Mouse (Mus musculus) embryonic facial prominence, embryonic 14.5 days (tissue): ENCODE measurements around the gene Sgk2. TPM values are rescaled to one million over a fixed set of nuclear protein-coding genes. Genes with fewer than 3 reads are reported as not detected.

Experiments used
- ATAC-seq: fragments of 200-750 bp; cut with Nextera tagmentation; 2 replicates; pipeline ENCODE4 v1.8.0; 2017; ENCODE audit warnings: low read depth, moderate number of reproducible peaks, moderate TSS enrichment
- DNase-seq: peaks from one replicate; pipeline ENCODE4 v3.0.0-alpha.2; 2015; ENCODE audit warnings: low spot score
- H3K27ac ChIP-seq: fragments of 300-500 bp; sonication (generic); replicated peaks from 2 replicates; pipeline ENCODE4 v1.5.1; 2014; ENCODE audit warnings: low read depth, mild to moderate bottlenecking, low read length, moderate library complexity
- H3K27me3 ChIP-seq: fragments of 300-500 bp; sonication (generic); replicated peaks from 2 replicates; pipeline ENCODE4 v1.6.1; 2014; ENCODE audit warnings: low read length; ENCODE audit not compliant: control insufficient read depth, insufficient read depth
- H3K36me3 ChIP-seq: fragments of 300-500 bp; sonication (generic); 2 replicates; pipeline ENCODE4 v1.6.1; 2014; ENCODE audit warnings: low read length, mixed read lengths; ENCODE audit not compliant: control insufficient read depth, insufficient read depth
- H3K4me1 ChIP-seq: fragments of 300-500 bp; sonication (generic); 2 replicates; pipeline ENCODE4 v1.6.1; 2014; ENCODE audit warnings: antibody characterized with exemption, low read length; ENCODE audit not compliant: control insufficient read depth, insufficient read depth
- H3K4me2 ChIP-seq: fragments of 300-500 bp; sonication (generic); 2 replicates; pipeline ENCODE4 v1.6.1; 2014; ENCODE audit warnings: low read depth, mild to moderate bottlenecking, low read length, moderate library complexity, mixed read lengths
- H3K4me3 ChIP-seq: fragments of 300-500 bp; sonication (generic); 2 replicates; pipeline ENCODE4 v1.5.1; 2014; ENCODE audit warnings: low read depth, mild to moderate bottlenecking, low read length
- H3K9ac ChIP-seq: fragments of 300-500 bp; sonication (generic); 2 replicates; pipeline ENCODE4 v1.6.1; 2014; ENCODE audit warnings: low read depth, mild to moderate bottlenecking, low read length, moderate library complexity, mixed read lengths
- H3K9me3 ChIP-seq: fragments of 300-500 bp; sonication (generic); 2 replicates; pipeline ENCODE4 v1.6.1; 2016; ENCODE audit warnings: low read length; ENCODE audit not compliant: control insufficient read depth
- WGBS: fragments of 180-500 bp; shearing (Covaris S2); extraction: QIAGEN DNeasy Blood & Tissue Kit; methylation state at CpG from one replicate; pipeline ENCODE4 v1.1.7; 2014; 5-methylcytosine and 5-hydroxymethylcytosine counted together
- polyA plus RNA-seq: library from polyadenylated mRNA; unstranded; fragments of >200 nt; fragmentation: Nextera tagmentation; extraction: Ambion mirVana; gene quantifications from 2 replicates; pipeline ENCODE4 v1.2.1, GENCODE M21; 2014

Sgk2 gene
- polyA plus RNA-seq, 1 experiment from 2014 or later, result not detected

DNA sequence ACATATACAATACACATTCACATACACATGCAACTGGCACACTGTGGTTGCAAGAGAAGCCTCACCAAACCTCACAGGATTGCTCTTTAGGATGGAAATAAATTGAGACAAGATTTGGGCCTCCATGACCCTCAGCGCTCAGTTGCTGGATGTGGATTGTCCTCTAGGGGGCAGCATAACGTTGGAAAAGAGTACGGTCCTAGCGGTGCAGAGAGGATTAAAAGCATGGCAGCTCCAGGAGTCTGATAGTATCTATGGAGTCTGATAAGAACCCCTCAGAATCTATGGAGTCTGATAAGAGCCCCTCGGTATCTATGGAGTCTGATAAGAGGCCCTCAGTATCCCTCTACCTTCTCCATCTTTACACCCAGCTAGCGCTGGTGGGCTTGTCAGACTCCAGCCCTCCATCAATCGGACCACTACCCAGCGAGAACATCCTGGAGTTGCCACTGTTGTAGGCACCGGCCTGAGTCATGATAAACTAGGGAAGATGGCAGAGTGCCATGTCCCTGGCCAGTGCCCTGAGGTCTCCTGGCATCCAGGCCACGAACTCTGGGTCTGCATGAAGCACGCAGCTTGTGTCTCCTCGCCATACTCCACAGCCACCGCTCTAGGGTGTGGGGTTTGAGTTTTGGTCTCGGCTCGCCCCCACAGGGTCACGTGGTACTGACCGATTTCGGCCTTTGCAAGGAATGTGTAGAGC lies 11.5 kb downstream of the Sgk2 start:
- ATAC-seq, result peak; percentile 75; the same call in 1 of the 2 replicates
- peak; percentile 66 for DNase-seq
- Histone ChIP-seq H3K36me3 (no peaks in the 10 kb centered on the region), H3K4me3 (peak overlapping the region; percentile 22; the same call in 1 of the 2 replicates), H3K4me2 (peak overlapping the region; percentile 50), H3K9me3 (no peaks in the 10 kb centered on the region), H3K27me3 (no peaks in the 10 kb centered on the region), H3K4me1 (no peaks in the 10 kb centered on the region), H3K9ac (no peak overlapping the region), H3K27ac (no peak overlapping the region)
- WGBS, result 37% methylated on average over 18 of the region's 18 CpGs

GRCm38 (mm10) chr2:162999744-163000143 lies 12.6 kb downstream of the Sgk2 start:
- Histone ChIP-seq H3K9me3 (no peaks in the 10 kb centered on the region), H3K9ac (no peak overlapping the region), H3K27ac (no peak overlapping the region), H3K4me3 (no peak overlapping the region), H3K36me3 (no peaks in the 10 kb centered on the region), H3K4me2 (no peak overlapping the region), H3K4me1 (no peaks in the 10 kb centered on the region), H3K27me3 (no peaks in the 10 kb centered on the region)
- ATAC-seq (no peak), DNase-seq (peak; percentile 37)
- WGBS, result 37% methylated on average over 3 of the region's 3 CpGs

- Histone ChIP-seq H3K4me1 (no peaks in the 10 kb centered on the region), H3K27ac (no peak overlapping the region), H3K9ac (no peak overlapping the region), H3K9me3 (no peaks in the 10 kb centered on the region), H3K27me3 (no peaks in the 10 kb centered on the region), H3K4me2 (no peak overlapping the region), H3K36me3 (no peaks in the 10 kb centered on the region), H3K4me3 (no peak overlapping the region)
- ATAC-seq, result no peak
- 95% methylated on average over 1 of the region's 1 CpGs for WGBS
- no peak for DNase-seq
Observed at GRCm38 (mm10) chr2:163001071-163001470, 13.9 kb downstream of the Sgk2 start.

- Histone ChIP-seq H3K4me2 (no peak overlapping the region), H3K27me3 (no peaks in the 10 kb centered on the region), H3K9ac (no peak overlapping the region), H3K4me1 (no peaks in the 10 kb centered on the region), H3K4me3 (no peak overlapping the region), H3K27ac (no peak overlapping the region), H3K9me3 (no peaks in the 10 kb centered on the region), H3K36me3 (no peaks in the 10 kb centered on the region)
- 82% methylated on average over 4 of the region's 4 CpGs for whole genome bisulfite sequencing
- DNase-seq, result no peak
- ATAC-seq, result no peak
Observed at GRCm38 (mm10) chr2:163007299-163007698, 20.2 kb downstream of the Sgk2 start.

GRCm38 (mm10) chr2:163016916-163017743 lies 30.0 kb downstream of the Sgk2 start, which contains the start of gene Ift52:
Ift52 (plus strand) TSS chr2:163017354.
- DNase-seq (peak; percentile 94), ATAC-seq (peak; percentile 95)
- H3K27ac ChIP-seq, result peak within 1 kb of the TSS; percentile 77
- no peaks in the 10 kb centered on the region for H3K9me3 ChIP-seq
- H3K4me3 ChIP-seq, result peak within 1 kb of the TSS; percentile 74
- no peaks in the 10 kb centered on the region for H3K27me3 ChIP-seq
- under 1% methylated on average over 57 of the region's 57 CpGs for WGBS
- peak within 1 kb of the TSS; percentile 87 for H3K9ac ChIP-seq
- peaks cover 4% of the 10 kb centered on the region for H3K4me1 ChIP-seq
- peak within 1 kb of the TSS; percentile 68 for H3K4me2 ChIP-seq
- H3K36me3 ChIP-seq, result no peaks in the 10 kb centered on the region

- Histone ChIP-seq H3K4me3 (no peak overlapping the region), H3K36me3 (peaks cover 87% of the 10 kb centered on the region), H3K27me3 (no peaks in the 10 kb centered on the region), H3K9me3 (no peaks in the 10 kb centered on the region), H3K9ac (no peak overlapping the region), H3K4me1 (no peaks in the 10 kb centered on the region), H3K27ac (no peak overlapping the region), H3K4me2 (no peak overlapping the region)
- WGBS, result 84% methylated on average over 5 of the region's 5 CpGs
- ATAC-seq, result no peak
- no peak for DNase-seq
Observed at GRCm38 (mm10) chr2:163031289-163031688, 44.2 kb downstream of the Sgk2 start.

DNA sequence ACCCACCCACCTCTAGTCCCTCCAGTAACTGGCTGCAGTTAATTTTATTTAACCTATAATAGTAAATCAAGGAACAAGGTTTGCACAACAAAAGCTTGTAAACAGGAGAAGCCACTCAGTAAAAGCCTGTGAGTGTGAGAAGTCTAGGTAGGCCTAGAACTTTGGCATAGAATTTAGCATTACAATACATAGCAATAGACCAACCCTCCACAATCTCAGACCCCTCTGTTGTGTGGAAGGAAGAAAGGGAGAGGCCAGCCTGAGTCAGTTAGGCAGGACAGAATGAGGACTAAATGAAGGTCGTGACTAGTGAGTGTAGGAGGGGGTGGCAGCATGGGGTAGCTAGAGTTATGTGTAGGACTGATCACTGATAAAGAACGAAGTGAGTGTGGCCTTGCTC lies 44.6 kb downstream of the Sgk2 start:
- DNase-seq (no peak), ATAC-seq (no peak)
- no peak overlapping the region for H3K4me2 ChIP-seq
- no peaks in the 10 kb centered on the region for H3K9me3 ChIP-seq
- H3K27ac ChIP-seq, result no peak overlapping the region
- no peaks in the 10 kb centered on the region for H3K4me1 ChIP-seq
- no peak overlapping the region for H3K9ac ChIP-seq
- no peak overlapping the region for H3K4me3 ChIP-seq
- H3K36me3 ChIP-seq, result peaks cover 86% of the 10 kb centered on the region
- H3K27me3 ChIP-seq, result no peaks in the 10 kb centered on the region
- WGBS, result 81% methylated on average over 2 of the region's 2 CpGs

GRCm38 (mm10) chr2:163032622-163033021 lies 45.5 kb downstream of the Sgk2 start:
- Histone ChIP-seq H3K9me3 (no peaks in the 10 kb centered on the region), H3K9ac (no peak overlapping the region), H3K27me3 (no peaks in the 10 kb centered on the region), H3K27ac (no peak overlapping the region), H3K4me3 (no peak overlapping the region), H3K36me3 (peaks cover 91% of the 10 kb centered on the region), H3K4me1 (no peaks in the 10 kb centered on the region), H3K4me2 (no peak overlapping the region)
- DNase-seq (peak; percentile 24), ATAC-seq (no peak)
- WGBS, result 15% methylated on average over 4 of the region's 4 CpGs
